Mouse (Mus musculus) activated CD4-positive, CD25-positive, alpha-beta regulatory T cell, adult 9 weeks (primary cell): Measurements from ENCODE around the gene Gosr1. TPM values are rescaled to one million over a fixed set of nuclear protein-coding genes. Genes with fewer than 3 reads are reported as not detected.

ENCODE experiments used
- polyA plus RNA-seq: library from polyadenylated mRNA; unstranded; fragments of 100-300 nt; shearing (Covaris generic); gene quantifications from one replicate; pipeline ENCODE4 v1.2.1, GENCODE M21; 2017

The Gosr1 gene
- 75.7 TPM for polyA plus RNA-seq

DNA sequence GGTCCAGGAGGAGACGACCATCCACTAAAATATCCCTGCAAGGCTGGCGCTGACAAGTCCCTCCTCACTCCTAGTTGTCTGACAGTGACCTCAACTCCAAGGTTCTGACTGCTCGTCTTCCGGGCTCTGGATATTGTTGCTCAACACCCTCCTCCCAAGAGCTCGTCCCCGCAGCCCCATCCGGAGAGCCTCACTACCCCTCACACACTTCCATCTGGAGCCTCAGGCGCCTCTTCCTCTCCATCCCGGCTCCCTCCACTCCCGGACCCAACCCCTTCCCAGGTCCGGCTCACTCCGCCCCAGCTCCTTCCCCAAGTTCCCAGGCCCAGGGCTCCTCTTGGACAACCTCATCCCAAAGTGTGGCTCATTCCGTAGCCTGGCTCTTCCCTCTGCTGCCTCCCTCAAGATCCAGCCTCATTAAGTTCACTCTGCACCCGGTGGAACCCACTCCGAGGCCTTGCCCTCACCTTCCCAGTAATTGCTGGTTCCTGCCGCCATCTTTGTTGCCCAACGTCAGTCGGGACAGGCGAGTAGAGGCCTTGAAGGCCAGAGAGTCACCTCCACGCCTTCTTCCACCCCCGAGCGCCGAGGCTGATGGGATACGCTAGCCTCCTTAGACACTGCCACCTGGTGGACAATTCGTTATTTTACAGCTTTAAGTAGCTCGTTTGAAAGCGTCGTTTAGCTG, at the start of gene Gosr1:
Gene Gosr1 (minus strand): TSS at position 527 of the 688 bp plus-strand sequence.

DNA sequence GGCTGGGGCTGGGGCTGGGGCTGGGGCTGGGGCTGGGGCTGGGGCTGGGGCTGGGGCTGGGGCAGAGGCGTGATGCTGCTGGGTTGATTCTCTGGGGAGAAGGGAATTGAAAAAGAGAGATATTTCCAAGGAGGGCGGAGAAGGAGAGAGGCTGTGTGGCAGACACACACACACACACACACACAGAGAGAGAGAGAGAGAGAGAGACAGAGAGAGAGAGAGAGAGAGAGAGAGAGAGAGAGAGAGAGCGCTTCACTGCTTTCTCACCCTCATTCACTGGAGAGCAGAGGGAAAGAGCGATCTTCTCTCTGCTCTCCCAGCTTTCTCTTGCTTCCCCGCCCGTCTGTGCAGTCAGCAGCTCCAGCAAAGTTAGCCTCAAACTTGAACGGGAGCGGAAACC, 83.9 kb downstream of the Gosr1 start, which contains the start of gene Trarg1:
Gene Trarg1 (plus strand): TSS at position 301 of the 400 bp plus-strand sequence.

Other genes starting within 250 kb of the Gosr1 start
- 38.7 TPM for gene Abr, start 141.3 kb downstream of the Gosr1 start, polyA plus RNA-seq
- not detected for gene Bhlha9, start 91.1 kb downstream of the Gosr1 start, polyA plus RNA-seq
- gene Trarg1, start 83.8 kb downstream of the Gosr1 start, polyA plus RNA-seq: not detected
- gene Cpd, start 83.4 kb upstream of the Gosr1 start, polyA plus RNA-seq: 1.4 TPM
- gene Tmigd1, start 138.6 kb upstream of the Gosr1 start, polyA plus RNA-seq: 0.33 TPM
- 90.9 TPM for gene Blmh, start 161.2 kb upstream of the Gosr1 start, polyA plus RNA-seq
- not detected for gene Slc6a4, start 235.0 kb upstream of the Gosr1 start, polyA plus RNA-seq